Mouse (Mus musculus) small intestine, adult 2 months (tissue): ENCODE results near the gene Metap1.

ENCODE experiments used
- CTCF ChIP-seq: fragments of 200-500 bp; IDR thresholded peaks from 2 replicates; pipeline ENCODE4 v1.5.1; 2012; ENCODE audit warnings: low read depth, mild to moderate bottlenecking, control low read depth, inconsistent platforms, low read length, moderate library complexity, mixed read lengths; ENCODE audit not compliant: insufficient replicate concordance, insufficient read length; ENCODE audit errors: extremely low read depth
- POLR2A ChIP-seq: fragments of 200-500 bp; IDR thresholded peaks from 2 replicates; pipeline ENCODE4 v1.6.1; 2012; ENCODE audit warnings: low read depth, mild to moderate bottlenecking, control low read depth, inconsistent platforms, low read length, moderate library complexity

DNA sequence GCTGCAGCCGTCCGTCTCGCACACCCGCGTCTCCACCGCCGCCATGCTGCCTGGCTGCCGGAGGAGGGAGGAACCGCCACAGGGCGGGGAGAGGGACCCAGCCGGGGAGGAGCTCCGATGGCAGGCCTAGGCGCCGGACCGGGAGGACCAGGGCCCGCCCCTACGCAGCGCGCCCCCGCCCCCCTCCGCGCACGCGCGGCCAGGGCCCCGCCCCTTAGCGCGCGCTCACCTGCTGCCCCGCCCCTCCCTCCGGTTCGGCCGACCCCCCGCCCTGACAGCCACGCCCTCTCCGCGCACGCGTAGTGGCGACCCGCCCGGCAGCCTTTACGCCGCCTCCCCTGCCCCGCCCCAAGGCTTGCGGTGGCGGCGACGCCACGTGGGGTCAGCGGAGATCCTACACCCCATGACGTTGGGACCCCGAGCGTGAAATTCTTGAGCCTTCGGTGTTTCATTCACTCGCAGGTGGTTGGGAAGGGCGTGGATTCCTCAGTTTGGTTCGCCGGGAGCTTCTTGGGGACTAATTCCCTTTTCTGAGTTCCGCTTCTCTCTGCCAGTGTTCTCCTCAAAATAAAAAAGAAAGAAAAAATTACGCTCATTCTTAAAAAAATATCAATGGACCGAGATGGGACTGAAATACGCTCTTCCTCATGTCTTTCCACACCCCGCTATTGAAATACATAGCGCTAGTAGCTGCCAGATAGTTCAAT lies at the start of gene Metap1:
- TF ChIP-seq CTCF (no peak), POLR2A (no peak)
